Mouse (Mus musculus): ENCODE measurements around the gene Ldhc. TPM values are rescaled to one million over a fixed set of nuclear protein-coding genes. Genes with fewer than 3 reads are reported as not detected.
"Not testable (repeated sequence)": the region's sequence is repeated elsewhere in the genome, so short reads cannot be mapped to it uniquely, and the experiment has no call there.

Gene Ldhc
- not detected for total RNA-seq (2021)
- long read RNA-seq, experiment 1, result 0 reads
- long read RNA-seq, experiment 2, result 0 reads

DNA sequence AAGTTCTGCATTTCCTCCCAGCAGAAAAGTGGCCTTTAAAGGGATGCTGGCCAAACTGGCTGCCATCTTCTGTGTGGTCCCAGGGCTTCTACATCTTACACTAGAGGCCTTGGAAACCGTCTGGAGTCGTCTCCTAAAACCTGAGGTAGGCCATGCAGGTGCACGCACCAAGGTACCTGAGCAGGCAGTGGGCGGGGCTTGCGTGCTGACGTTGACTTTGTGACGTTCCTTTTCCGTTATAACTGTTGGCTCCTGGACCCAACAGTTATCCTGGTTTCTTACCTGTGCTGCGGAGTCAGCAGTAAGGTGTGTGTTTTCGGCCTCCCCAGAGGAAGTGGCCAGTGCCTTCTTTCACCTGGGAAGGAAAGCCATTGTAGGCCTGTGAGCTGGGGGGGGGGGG is at the start of gene Ldhc:
Gene Ldhc (plus strand): TSS at position 208 of the 400 bp plus-strand sequence.
- no peak for DNase-seq (ENCODE audit: low spot score in 2 of 2)

GRCm38 (mm10) chr7:46814012-46814411 is 47.0 kb upstream of the Ldhc start:
- DNase-seq (ENCODE audit: low spot score in 2 of 2), result no peak

DNA sequence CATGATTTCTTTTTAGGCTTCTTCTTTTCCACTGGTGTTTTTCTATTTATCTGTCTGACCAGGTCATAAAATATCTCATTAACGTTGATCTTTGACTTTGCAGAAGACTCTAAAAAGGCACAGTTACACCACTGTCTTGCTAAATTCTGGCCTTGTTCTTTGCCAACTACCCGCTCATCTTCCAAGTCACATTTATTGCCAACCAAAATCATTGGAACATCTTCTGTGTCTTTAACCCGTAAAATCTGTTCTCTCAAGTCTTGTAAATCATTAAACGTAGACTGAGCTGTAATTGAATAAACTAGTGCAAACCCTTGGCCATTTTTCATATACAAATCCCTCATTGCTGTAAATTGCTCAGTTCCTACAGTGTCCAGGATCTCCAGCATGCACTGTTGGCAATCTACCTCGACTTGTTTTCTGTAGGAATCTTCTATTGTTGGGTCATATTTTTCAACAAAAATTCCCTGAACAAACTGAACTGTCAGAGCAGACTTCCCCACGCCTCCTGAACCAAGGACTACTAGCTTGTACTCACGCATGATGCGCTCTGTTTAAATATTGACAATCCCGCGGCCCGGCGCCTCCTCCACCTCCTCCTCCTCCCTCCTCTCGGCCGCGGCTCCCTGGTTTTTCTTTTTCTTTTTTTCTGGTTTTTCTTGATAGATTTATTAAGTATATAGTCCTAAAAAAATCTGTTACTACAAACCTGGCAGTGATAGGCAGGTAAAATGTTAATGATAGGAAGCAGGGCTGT is 39.9 kb upstream of the Ldhc start:
- not testable (repeated sequence) for DNase-seq (ENCODE audit: low spot score in 2 of 2)

DNA sequence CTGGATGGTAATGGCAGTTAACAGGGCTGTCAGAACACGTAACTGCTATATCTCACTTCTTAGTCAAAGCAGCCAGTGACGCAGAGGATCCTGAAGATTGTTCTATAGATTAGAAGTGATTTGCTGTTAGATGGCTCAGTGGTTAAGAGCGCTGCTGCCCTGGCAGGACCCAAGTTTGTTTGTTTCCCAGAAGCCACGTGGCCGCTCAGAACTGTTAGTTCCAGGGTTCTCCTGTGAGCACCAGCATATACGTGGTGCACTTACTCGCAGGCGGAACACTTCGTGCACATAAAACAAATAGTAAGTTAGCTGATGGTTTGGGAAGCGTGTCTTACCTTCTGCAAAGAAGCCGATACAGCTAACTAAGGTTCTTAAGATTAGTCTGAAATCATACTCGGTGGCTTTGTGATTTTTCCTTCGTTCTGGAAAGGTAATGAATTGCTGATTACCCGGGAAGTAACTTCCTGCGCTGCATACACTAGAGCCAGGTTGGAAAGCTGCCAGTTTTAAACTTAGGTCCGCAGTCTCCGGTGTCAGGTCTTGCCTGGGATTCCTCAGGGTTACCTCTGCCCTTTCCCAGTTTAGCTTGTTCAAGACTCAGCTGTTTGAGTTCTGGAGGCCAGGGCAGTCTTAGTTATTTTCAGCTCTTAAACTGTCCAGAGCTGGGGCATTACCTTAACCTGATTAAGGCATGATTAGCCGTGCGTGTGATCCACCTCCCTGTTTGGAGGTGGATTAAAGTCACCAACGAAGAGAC is 33.8 kb upstream of the Ldhc start:
- no peak for DNase-seq (ENCODE audit: low spot score in 2 of 2)

- no peak for DNase-seq (ENCODE audit: low spot score in 2 of 2)
Measured at GRCm38 (mm10) chr7:46827803-46828184, 33.2 kb upstream of the Ldhc start.

- no peak for DNase-seq (ENCODE audit: low spot score in 2 of 2)
Measured at GRCm38 (mm10) chr7:46829911-46830310, 31.1 kb upstream of the Ldhc start.

- no peak for DNase-seq (ENCODE audit: low spot score in 2 of 2)
Measured at GRCm38 (mm10) chr7:46830799-46831590, 30.0 kb upstream of the Ldhc start.

DNA sequence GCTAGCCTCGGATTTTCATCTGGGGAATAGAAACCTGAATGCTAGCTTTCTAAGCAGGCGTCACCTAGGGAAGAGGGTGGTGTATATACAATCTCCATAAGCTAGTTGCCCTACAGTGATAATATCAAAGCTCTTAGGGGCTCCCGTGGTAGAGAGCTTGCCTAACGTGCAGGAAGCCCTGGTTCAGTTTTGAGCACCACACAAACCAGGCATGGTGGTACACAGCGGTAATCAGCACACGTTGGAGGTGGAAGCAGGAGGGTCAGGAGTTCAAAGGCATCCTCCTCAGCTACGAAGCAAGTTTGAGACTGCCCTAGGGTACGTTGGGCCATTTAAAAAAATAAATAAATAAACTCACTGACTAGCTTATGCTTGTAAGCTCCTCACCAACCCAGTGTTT is 29.3 kb upstream of the Ldhc start:
- DNase-seq (ENCODE audit: low spot score in 2 of 2), result no peak

DNA sequence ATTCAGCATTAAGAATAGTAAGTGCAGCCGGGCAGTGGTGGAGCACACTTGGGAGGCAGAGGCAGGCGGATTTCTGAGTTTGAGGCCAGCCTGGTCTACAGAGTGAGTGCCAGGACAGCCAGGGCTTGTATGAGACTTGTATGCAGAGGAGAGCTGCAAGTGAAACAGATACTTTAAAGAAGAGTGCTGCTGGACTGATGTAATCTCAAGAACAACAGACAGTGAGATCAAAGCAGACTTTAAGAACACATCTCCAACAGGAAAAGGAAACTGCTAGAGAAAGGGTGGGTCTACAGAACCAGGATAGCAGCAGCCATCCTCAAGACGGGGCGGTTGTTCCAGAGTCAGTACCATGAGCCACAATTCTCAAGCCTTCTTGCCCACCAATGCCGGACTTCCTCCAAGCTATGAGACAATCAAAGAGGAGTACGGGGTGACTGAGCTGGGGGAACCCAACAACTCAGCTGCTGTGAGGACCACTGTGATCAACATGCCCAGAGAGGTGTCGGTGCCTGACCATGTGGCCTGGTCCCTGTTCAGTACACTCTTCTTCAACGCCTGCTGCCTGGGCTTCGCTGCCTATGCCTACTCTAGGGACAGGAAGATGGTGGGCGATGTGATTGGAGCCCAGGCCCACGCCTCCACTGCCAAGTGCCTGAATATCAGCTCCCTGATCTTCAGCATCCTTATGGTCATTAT is 28.7 kb upstream of the Ldhc start:
- DNase-seq (ENCODE audit: low spot score in 2 of 2), result not testable (repeated sequence)

DNA sequence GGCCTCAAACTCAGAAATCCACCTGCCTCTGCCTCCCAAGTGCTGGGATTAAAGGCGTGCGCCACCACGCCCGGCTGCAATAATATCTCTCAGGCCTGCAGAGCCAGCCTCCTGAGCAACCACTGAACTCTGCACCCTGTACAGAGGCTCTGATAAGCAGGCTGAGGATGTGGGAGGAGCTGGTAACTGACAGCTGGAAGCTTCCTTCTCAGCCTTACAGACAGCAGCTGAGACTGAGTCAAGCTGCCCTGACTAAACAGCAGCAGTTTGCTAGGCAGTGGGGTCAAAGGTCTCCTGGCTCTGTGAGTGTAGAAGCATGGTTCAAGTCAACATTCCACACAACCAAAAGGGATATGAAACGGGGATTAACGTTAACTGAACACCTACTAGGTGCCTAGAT is 27.7 kb upstream of the Ldhc start:
- DNase-seq (ENCODE audit: low spot score in 2 of 2), result no peak

- no peak for DNase-seq (ENCODE audit: low spot score in 2 of 2)
Measured at GRCm38 (mm10) chr7:46833670-46834255, 27.2 kb upstream of the Ldhc start.

- DNase-seq (ENCODE audit: low spot score in 2 of 2), result no peak
Measured at GRCm38 (mm10) chr7:46834994-46835610, 25.9 kb upstream of the Ldhc start.

- no peak for DNase-seq (ENCODE audit: low spot score in 2 of 2)
Measured at GRCm38 (mm10) chr7:46836357-46836756, 24.6 kb upstream of the Ldhc start.

- DNase-seq (ENCODE audit: low spot score in 2 of 2), result no peak
Measured at GRCm38 (mm10) chr7:46837073-46837472, 23.9 kb upstream of the Ldhc start.

GRCm38 (mm10) chr7:46838104-46838671 is 22.8 kb upstream of the Ldhc start:
- DNase-seq (ENCODE audit: low spot score in 2 of 2), result peak in 1 of 2 experiments; percentile 36

GRCm38 (mm10) chr7:46838891-46839302 is 22.1 kb upstream of the Ldhc start:
- peak; percentile 69 to 78 for DNase-seq (ENCODE audit: low spot score in 2 of 2)

DNA sequence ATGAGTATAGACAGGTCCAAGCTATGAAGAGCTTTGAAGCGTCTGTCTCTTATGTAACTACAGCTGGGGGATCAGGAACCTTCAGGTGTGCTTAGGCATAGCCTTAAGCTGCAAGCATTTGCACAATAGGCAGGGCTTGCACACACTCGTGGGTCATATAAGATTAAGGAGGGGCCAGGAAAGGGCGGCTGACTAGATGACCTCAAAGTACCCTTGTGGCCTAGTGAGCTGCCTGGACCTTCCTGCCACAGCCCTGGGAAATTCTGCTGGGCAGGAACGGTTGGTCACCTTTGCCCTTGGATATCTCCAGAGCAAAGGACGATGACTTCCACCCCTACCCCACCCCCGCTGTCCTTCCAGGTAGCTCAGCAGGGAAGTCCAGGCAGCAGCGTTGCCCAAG is 21.6 kb upstream of the Ldhc start:
- DNase-seq (ENCODE audit: low spot score in 2 of 2), result no peak

DNA sequence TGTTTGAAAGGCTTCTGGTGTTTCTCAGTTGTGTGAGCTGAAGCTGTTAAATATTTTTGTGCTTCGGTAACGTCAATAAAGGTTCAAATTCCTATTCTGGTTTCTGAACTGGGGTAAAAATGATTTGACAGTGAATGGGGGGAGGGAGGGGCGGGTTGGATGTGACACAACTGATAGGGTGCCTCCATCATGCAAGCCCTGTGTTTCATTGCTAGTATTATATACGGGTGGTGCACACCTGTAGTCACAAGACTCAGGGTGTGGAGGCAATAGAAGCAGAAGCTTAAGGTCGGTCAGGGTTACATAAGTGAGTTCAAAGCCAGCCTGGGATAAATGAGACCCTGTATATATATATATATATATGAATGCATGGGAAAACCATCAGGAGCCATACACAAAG is 21.1 kb upstream of the Ldhc start:
- no peak for DNase-seq (ENCODE audit: low spot score in 2 of 2)

- no peak for DNase-seq (ENCODE audit: low spot score in 2 of 2)
Measured at GRCm38 (mm10) chr7:46840326-46840725, 20.7 kb upstream of the Ldhc start.

Measured in left cerebral cortex, adult 18-20 months (tissue).